Mouse (Mus musculus): ENCODE measurements around the gene Chst11. TPM values are rescaled to one million over a fixed set of nuclear protein-coding genes. Genes with fewer than 3 reads are reported as not detected.

The Chst11 gene
- polyA plus RNA-seq, 1 experiment from 2014 or later = 5.4 TPM

GRCm38 (mm10) chr10:83069791-83070190 is 84.5 kb downstream of the Chst11 start:
- no peaks in the 10 kb centered on the region for H3K27me3 ChIP-seq (ENCODE audit: control insufficient read depth, insufficient read depth, low read length)
- ATAC-seq (ENCODE audit: low FRiP score, low TSS enrichment) = no peak
- no peak overlapping the region for H3K4me3 ChIP-seq (ENCODE audit: low read length)
- peaks cover 27% of the 10 kb centered on the region for H3K4me1 ChIP-seq (ENCODE audit: control insufficient read depth, insufficient read depth, low read length)
- H3K4me2 ChIP-seq (replicated peaks; ENCODE audit: low read depth, low read length) = no peak overlapping the region
- H3K27ac ChIP-seq (ENCODE audit: low read depth, low read length) = no peak overlapping the region
- 11% methylated on average over 5 of the region's 5 CpGs for WGBS
- H3K9ac ChIP-seq (ENCODE audit: low read depth, low read length) = no peak overlapping the region; the same call in 1 of the 2 replicates
- H3K9me3 ChIP-seq (ENCODE audit: control insufficient read depth, low read length) = no peaks in the 10 kb centered on the region
- H3K36me3 ChIP-seq (ENCODE audit: control insufficient read depth, insufficient read depth, low read length) = no peaks in the 10 kb centered on the region

DNA sequence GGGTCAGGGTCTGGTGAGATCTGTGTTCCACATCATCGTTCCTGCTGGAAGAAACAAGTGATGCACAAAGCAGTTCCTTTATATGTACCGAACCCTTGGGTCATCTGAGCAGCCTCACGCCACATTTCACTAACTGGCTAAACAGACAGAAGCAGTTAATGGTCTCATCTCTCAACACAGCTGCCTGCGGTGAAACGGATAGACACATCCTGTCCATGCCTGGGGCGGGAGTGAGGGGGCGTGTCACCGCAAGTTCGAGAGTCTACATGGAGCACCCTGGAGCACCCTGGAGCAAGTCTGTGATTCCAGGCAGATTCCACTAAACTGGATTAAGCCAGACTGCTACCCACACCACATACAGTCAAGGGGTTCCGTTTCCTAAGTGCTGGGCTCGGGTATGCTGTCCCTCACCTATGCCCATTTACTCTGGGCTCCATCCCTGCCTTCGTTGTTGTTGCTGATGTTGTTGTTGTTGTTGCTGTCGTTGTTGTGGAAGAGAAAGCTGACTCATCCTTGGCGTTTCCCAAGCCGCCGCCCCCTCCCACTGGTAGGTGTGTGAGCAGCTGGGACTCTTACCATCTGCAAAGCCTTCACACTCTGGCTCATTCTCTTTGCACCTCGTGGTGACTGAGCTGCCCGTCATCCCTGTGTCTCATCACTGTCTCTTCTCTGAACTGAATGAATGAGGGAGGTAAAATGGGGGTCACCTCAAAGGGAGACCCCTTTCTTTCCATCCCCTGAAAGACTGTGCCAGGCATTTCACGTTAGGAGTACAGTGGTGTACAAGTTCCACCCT is 86.7 kb downstream of the Chst11 start:
- 51% methylated on average over 19 of the region's 19 CpGs for WGBS
- ATAC-seq (ENCODE audit: low FRiP score, low TSS enrichment) = peak; percentile 19; the same call in 1 of the 2 replicates

DNA sequence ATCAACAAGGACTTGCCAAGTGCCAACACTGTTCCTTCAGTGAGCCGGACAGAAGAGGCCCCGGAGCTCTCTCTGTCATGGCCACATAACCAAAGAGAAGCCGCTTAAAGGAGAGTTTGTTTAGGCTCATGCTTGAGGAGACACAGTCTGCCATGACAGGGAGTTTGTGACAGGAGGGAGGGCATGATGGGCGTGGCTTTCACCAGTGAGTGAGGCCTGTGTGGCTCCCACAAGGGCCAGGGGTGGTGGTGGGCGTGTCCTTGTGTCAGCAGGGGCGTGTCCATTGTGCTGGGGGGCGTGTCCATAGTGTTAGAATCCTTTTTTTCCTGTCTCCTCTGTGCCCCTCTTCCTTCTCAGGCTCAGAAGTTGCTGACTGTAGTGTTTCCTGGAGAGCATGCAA is 87.8 kb downstream of the Chst11 start:
- ATAC-seq (ENCODE audit: low FRiP score, low TSS enrichment) = peak; percentile 79
- Histone ChIP-seq H3K4me1 (ENCODE audit: control insufficient read depth, insufficient read depth, low read length) (peaks cover 27% of the 10 kb centered on the region), H3K36me3 (ENCODE audit: control insufficient read depth, insufficient read depth, low read length) (no peaks in the 10 kb centered on the region), H3K9ac (ENCODE audit: low read depth, low read length) (no peak overlapping the region), H3K9me3 (ENCODE audit: control insufficient read depth, low read length) (no peaks in the 10 kb centered on the region), H3K27ac (ENCODE audit: low read depth, low read length) (no peak overlapping the region), H3K4me2 (replicated peaks; ENCODE audit: low read depth, low read length) (no peak overlapping the region), H3K4me3 (ENCODE audit: low read length) (no peak overlapping the region), H3K27me3 (ENCODE audit: control insufficient read depth, insufficient read depth, low read length) (no peaks in the 10 kb centered on the region)
- 44% methylated on average over 7 of the region's 7 CpGs for WGBS

More for the DNA sequence above, 86.7 kb downstream of the Chst11 start:
- Histone ChIP-seq H3K4me2 (replicated peaks; ENCODE audit: low read depth, low read length) (no peak overlapping the region), H3K4me1 (ENCODE audit: control insufficient read depth, insufficient read depth, low read length) (peaks cover 27% of the 10 kb centered on the region), H3K4me3 (ENCODE audit: low read length) (no peak overlapping the region), H3K9ac (ENCODE audit: low read depth, low read length) (no peak overlapping the region), H3K9me3 (ENCODE audit: control insufficient read depth, low read length) (no peaks in the 10 kb centered on the region), H3K27ac (ENCODE audit: low read depth, low read length) (no peak overlapping the region), H3K36me3 (ENCODE audit: control insufficient read depth, insufficient read depth, low read length) (no peaks in the 10 kb centered on the region), H3K27me3 (ENCODE audit: control insufficient read depth, insufficient read depth, low read length) (no peaks in the 10 kb centered on the region)

DNA sequence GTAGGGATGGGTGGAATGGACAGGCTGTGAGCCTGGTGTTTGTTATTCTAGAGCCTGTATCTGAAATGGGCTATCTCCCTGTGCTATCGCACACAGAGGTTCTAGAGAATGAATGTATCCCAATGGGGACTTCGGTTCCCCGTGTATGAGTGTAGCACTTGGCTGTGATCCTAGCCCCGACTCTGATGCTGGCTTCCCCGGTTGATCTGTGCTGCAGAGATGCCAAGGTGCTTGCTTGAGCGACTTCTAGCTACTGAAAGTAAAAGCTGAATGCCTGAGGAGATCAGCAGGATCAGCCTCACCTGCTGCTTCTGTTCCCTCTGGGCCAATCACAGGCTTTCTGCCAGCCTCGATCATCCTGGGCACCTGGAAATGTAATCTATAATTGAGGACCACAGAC is 91.5 kb downstream of the Chst11 start:
- ATAC-seq (ENCODE audit: low FRiP score, low TSS enrichment) = no peak
- 79% methylated on average over 7 of the region's 7 CpGs for WGBS
- Histone ChIP-seq H3K9me3 (ENCODE audit: control insufficient read depth, low read length) (no peaks in the 10 kb centered on the region), H3K4me1 (ENCODE audit: control insufficient read depth, insufficient read depth, low read length) (peaks cover 32% of the 10 kb centered on the region), H3K4me2 (replicated peaks; ENCODE audit: low read depth, low read length) (no peak overlapping the region), H3K27ac (ENCODE audit: low read depth, low read length) (no peak overlapping the region), H3K9ac (ENCODE audit: low read depth, low read length) (no peak overlapping the region), H3K36me3 (ENCODE audit: control insufficient read depth, insufficient read depth, low read length) (no peaks in the 10 kb centered on the region), H3K4me3 (ENCODE audit: low read length) (no peak overlapping the region), H3K27me3 (ENCODE audit: control insufficient read depth, insufficient read depth, low read length) (no peaks in the 10 kb centered on the region)

GRCm38 (mm10) chr10:83078723-83079122 is 93.4 kb downstream of the Chst11 start:
- H3K9me3 ChIP-seq (ENCODE audit: control insufficient read depth, low read length) = no peaks in the 10 kb centered on the region
- no peak overlapping the region for H3K9ac ChIP-seq (ENCODE audit: low read depth, low read length)
- no peaks in the 10 kb centered on the region for H3K27me3 ChIP-seq (ENCODE audit: control insufficient read depth, insufficient read depth, low read length)
- H3K4me3 ChIP-seq (ENCODE audit: low read length) = no peak overlapping the region
- ATAC-seq (ENCODE audit: low FRiP score, low TSS enrichment) = no peak
- no peak overlapping the region for H3K4me2 ChIP-seq (replicated peaks; ENCODE audit: low read depth, low read length)
- WGBS = 82% methylated on average over 8 of the region's 8 CpGs
- no peak overlapping the region for H3K27ac ChIP-seq (ENCODE audit: low read depth, low read length)
- peaks cover 28% of the 10 kb centered on the region for H3K4me1 ChIP-seq (ENCODE audit: control insufficient read depth, insufficient read depth, low read length)
- no peaks in the 10 kb centered on the region for H3K36me3 ChIP-seq (ENCODE audit: control insufficient read depth, insufficient read depth, low read length)

GRCm38 (mm10) chr10:83079755-83080154 is 94.5 kb downstream of the Chst11 start:
- ATAC-seq (ENCODE audit: low FRiP score, low TSS enrichment) = no peak
- Histone ChIP-seq H3K4me3 (ENCODE audit: low read length) (no peak overlapping the region), H3K36me3 (ENCODE audit: control insufficient read depth, insufficient read depth, low read length) (no peaks in the 10 kb centered on the region), H3K9ac (ENCODE audit: low read depth, low read length) (no peak overlapping the region), H3K4me2 (replicated peaks; ENCODE audit: low read depth, low read length) (no peak overlapping the region), H3K27me3 (ENCODE audit: control insufficient read depth, insufficient read depth, low read length) (no peaks in the 10 kb centered on the region), H3K27ac (ENCODE audit: low read depth, low read length) (no peak overlapping the region), H3K9me3 (ENCODE audit: control insufficient read depth, low read length) (no peaks in the 10 kb centered on the region), H3K4me1 (ENCODE audit: control insufficient read depth, insufficient read depth, low read length) (peaks cover 36% of the 10 kb centered on the region)
- 54% methylated on average over 13 of the region's 13 CpGs for WGBS

- no peaks in the 10 kb centered on the region for H3K27me3 ChIP-seq (ENCODE audit: control insufficient read depth, insufficient read depth, low read length)
- no peak overlapping the region for H3K4me2 ChIP-seq (replicated peaks; ENCODE audit: low read depth, low read length)
- no peak overlapping the region; the same call in 1 of the 2 replicates for H3K27ac ChIP-seq (ENCODE audit: low read depth, low read length)
- H3K9me3 ChIP-seq (ENCODE audit: control insufficient read depth, low read length) = no peaks in the 10 kb centered on the region
- peaks cover 40% of the 10 kb centered on the region for H3K4me1 ChIP-seq (ENCODE audit: control insufficient read depth, insufficient read depth, low read length)
- WGBS = 20% methylated on average over 12 of the region's 12 CpGs
- no peak overlapping the region for H3K9ac ChIP-seq (ENCODE audit: low read depth, low read length)
- ATAC-seq (ENCODE audit: low FRiP score, low TSS enrichment) = peak; percentile 64; the same call in 1 of the 2 replicates
- H3K4me3 ChIP-seq (ENCODE audit: low read length) = no peak overlapping the region
- no peaks in the 10 kb centered on the region for H3K36me3 ChIP-seq (ENCODE audit: control insufficient read depth, insufficient read depth, low read length)
Observed at GRCm38 (mm10) chr10:83080275-83080741, 95.0 kb downstream of the Chst11 start.

DNA sequence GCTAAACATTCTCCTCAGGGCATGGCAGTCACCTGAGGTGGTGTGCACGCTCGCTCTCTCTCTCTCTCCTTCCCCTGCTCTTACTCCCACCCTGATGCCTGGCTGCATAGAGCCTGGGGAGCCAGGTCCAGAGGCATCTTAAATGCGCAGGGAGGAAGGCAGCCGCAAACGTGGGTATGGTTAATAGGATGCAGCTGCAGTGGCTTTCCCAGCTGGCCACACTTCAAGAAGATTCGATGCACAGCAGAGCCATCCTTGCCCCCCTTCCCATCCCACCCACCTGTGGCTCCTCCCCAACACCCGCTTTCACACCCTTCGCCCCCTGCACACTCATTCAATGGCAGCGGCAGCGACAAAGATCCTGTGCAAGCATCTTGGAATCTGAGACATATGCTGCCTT is 95.6 kb downstream of the Chst11 start:
- no peak overlapping the region for H3K4me3 ChIP-seq (ENCODE audit: low read length)
- H3K27ac ChIP-seq (ENCODE audit: low read depth, low read length) = no peak overlapping the region; the same call in 1 of the 2 replicates
- peak; percentile 36; the same call in 1 of the 2 replicates for ATAC-seq (ENCODE audit: low FRiP score, low TSS enrichment)
- H3K9me3 ChIP-seq (ENCODE audit: control insufficient read depth, low read length) = no peaks in the 10 kb centered on the region
- H3K27me3 ChIP-seq (ENCODE audit: control insufficient read depth, insufficient read depth, low read length) = no peaks in the 10 kb centered on the region
- no peaks in the 10 kb centered on the region for H3K36me3 ChIP-seq (ENCODE audit: control insufficient read depth, insufficient read depth, low read length)
- WGBS = 35% methylated on average over 10 of the region's 10 CpGs
- no peak overlapping the region for H3K4me2 ChIP-seq (replicated peaks; ENCODE audit: low read depth, low read length)
- H3K9ac ChIP-seq (ENCODE audit: low read depth, low read length) = no peak overlapping the region
- peaks cover 40% of the 10 kb centered on the region for H3K4me1 ChIP-seq (ENCODE audit: control insufficient read depth, insufficient read depth, low read length)

DNA sequence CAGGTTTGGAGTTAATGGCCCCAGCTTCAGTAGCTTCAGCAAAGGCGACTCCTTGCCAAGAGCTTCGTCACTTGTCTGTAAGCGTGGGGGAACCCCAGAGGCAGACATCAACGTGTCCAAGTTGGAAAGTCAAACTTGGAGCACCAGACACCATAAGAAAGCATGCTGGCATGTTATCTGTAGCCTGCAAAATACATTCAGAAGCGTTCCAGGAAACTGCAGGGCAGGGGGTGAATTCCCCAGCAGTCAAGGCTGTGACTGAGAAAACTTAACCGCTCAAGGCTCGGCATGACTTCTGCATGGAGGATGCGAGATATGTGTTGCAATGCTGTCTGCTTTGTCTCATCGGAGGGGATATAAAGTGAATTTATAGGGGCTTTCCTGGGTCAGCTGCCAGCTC is 98.6 kb downstream of the Chst11 start:
- Histone ChIP-seq H3K4me3 (ENCODE audit: low read length) (no peak overlapping the region), H3K9me3 (ENCODE audit: control insufficient read depth, low read length) (no peaks in the 10 kb centered on the region), H3K27ac (ENCODE audit: low read depth, low read length) (peak overlapping the region; percentile 1; the same call in 1 of the 2 replicates), H3K4me1 (ENCODE audit: control insufficient read depth, insufficient read depth, low read length) (peaks cover 55% of the 10 kb centered on the region), H3K4me2 (replicated peaks; ENCODE audit: low read depth, low read length) (peak overlapping the region; percentile 27; the same call in 1 of the 2 replicates), H3K9ac (ENCODE audit: low read depth, low read length) (no peak overlapping the region), H3K36me3 (ENCODE audit: control insufficient read depth, insufficient read depth, low read length) (no peaks in the 10 kb centered on the region), H3K27me3 (ENCODE audit: control insufficient read depth, insufficient read depth, low read length) (no peaks in the 10 kb centered on the region)
- ATAC-seq (ENCODE audit: low FRiP score, low TSS enrichment) = peak; percentile 7; the same call in 1 of the 2 replicates
- 5% methylated on average over 9 of the region's 9 CpGs for WGBS

Data from kidney, embryonic 14.5 days (tissue).